Mouse (Mus musculus) heart, adult 2 months (tissue): Measurements from ENCODE around the gene Maml3.

Experiments
- CTCF ChIP-seq: fragments of 200-600 bp; IDR thresholded peaks from 2 replicates; pipeline ENCODE4 v1.8.1; 2022; ENCODE audit warnings: antibody characterized with exemption, mild to moderate bottlenecking, moderate library complexity
- POLR2A ChIP-seq: fragments of 200-500 bp; IDR thresholded peaks from 2 replicates; pipeline ENCODE4 v1.6.1; 2011; ENCODE audit warnings: mild to moderate bottlenecking, low read depth, low read length, control low read depth; ENCODE audit not compliant: insufficient read depth

DNA sequence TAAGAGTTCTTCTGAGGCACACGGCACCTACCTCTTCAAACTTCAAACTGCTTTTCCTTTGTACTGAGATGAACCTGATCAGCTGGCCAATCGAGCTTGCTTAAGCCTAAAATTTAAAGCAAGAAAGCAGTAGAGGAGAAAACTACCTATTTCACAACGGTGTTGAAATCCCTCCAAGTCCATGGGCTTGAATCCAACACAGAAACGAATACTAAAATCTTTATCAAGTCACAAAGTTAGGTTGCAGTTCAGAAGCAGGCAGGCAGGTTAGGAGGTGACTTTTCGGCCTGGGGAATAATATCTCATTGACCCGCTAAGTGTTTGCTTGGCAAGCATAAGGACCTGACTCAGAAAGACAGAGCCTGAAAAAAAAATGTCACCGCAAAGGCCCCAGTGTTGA, 64.9 kb downstream of the Maml3 start:
- TF ChIP-seq CTCF (no peak), POLR2A (no peak)
